Mouse (Mus musculus) liver, embryonic 16.5 days (tissue): Measurements from ENCODE around the gene Mus81. TPM values are rescaled to one million over a fixed set of nuclear protein-coding genes. Genes with fewer than 3 reads are reported as not detected.
"Not testable (repeated sequence)": the region's sequence is repeated elsewhere in the genome, so short reads cannot be mapped to it uniquely, and the experiment has no call there.

Experiments used
- ATAC-seq: fragments of 200-750 bp; cut with Nextera tagmentation; 2 replicates; pipeline ENCODE4 v1.8.0; 2017; ENCODE audit warnings: low read depth, mild to moderate bottlenecking, moderate number of reproducible peaks, moderate library complexity
- H3K27ac ChIP-seq: fragments of 300-500 bp; sonication (generic); 2 replicates; pipeline ENCODE4 v1.5.1; 2014; ENCODE audit warnings: mild to moderate bottlenecking, low read length
- H3K27me3 ChIP-seq: fragments of 300-500 bp; sonication (generic); 2 replicates; pipeline ENCODE4 v1.6.1; 2014; ENCODE audit warnings: low read depth, low read length, mixed read lengths; ENCODE audit not compliant: control insufficient read depth, insufficient read depth
- H3K36me3 ChIP-seq: fragments of 300-500 bp; sonication (generic); 2 replicates; pipeline ENCODE4 v1.6.1; 2014; ENCODE audit warnings: mild to moderate bottlenecking; ENCODE audit not compliant: control insufficient read depth, insufficient read depth
- H3K4me1 ChIP-seq: fragments of 300-500 bp; sonication (generic); 2 replicates; pipeline ENCODE4 v1.6.1; 2014; ENCODE audit warnings: low read depth, low read length, mixed read lengths; ENCODE audit not compliant: control insufficient read depth
- H3K4me2 ChIP-seq: fragments of 300-500 bp; sonication (generic); 2 replicates; pipeline ENCODE4 v1.6.1; 2014; ENCODE audit warnings: low read depth, low read length, mixed read lengths
- H3K4me3 ChIP-seq: fragments of 300-500 bp; sonication (generic); 2 replicates; pipeline ENCODE4 v1.5.1; 2014; ENCODE audit warnings: low read depth, mild to moderate bottlenecking, low read length
- H3K9ac ChIP-seq: fragments of 300-500 bp; sonication (generic); 2 replicates; pipeline ENCODE4 v1.6.1; 2014; ENCODE audit warnings: low read depth, low read length
- H3K9me3 ChIP-seq: fragments of 300-500 bp; sonication (generic); replicated peaks from 2 replicates; pipeline ENCODE4 v1.6.1; 2016; ENCODE audit warnings: low read length; ENCODE audit not compliant: control insufficient read depth
- WGBS: fragments of 180-500 bp; shearing (Covaris S2); extraction: QIAGEN DNeasy Blood & Tissue Kit; methylation state at CpG from one replicate; pipeline ENCODE4 v1.1.7; 2014; ENCODE audit not compliant: insufficient replicate concordance; 5-methylcytosine and 5-hydroxymethylcytosine counted together
- polyA plus RNA-seq: library from polyadenylated mRNA; unstranded; fragments of >200 nt; fragmentation: Nextera tagmentation; extraction: Ambion mirVana; gene quantifications from 2 replicates; pipeline ENCODE4 v1.2.1, GENCODE M21; 2015

Mus81 gene
- polyA plus RNA-seq, 1 experiment from 2014 or later, result 15.6 TPM

GRCm38 (mm10) chr19:5494314-5494713 lies 6.1 kb upstream of the Mus81 start:
- no peak for ATAC-seq
- Histone ChIP-seq H3K27me3 (no peaks in the 10 kb centered on the region), H3K9me3 (no peaks in the 10 kb centered on the region), H3K27ac (no peak overlapping the region), H3K9ac (no peak overlapping the region), H3K4me3 (no peak overlapping the region), H3K4me1 (peaks cover 14% of the 10 kb centered on the region), H3K36me3 (peaks cover 53% of the 10 kb centered on the region), H3K4me2 (no peak overlapping the region)
- WGBS, result 76% methylated on average over 3 of the region's 3 CpGs

- ATAC-seq, H3K9ac ChIP-seq, H3K4me3 ChIP-seq, H3K27me3 ChIP-seq, H3K9me3 ChIP-seq, H3K27ac ChIP-seq, H3K4me2 ChIP-seq: not testable (repeated sequence)
- peaks cover 22% of the 10 kb centered on the region for H3K4me1 ChIP-seq
- 83% methylated on average over 9 of the region's 9 CpGs for WGBS
- H3K36me3 ChIP-seq, result peaks cover 53% of the 10 kb centered on the region
These were observed 5.1 kb upstream of the Mus81 start for GRCm38 (mm10) chr19:5493301-5493721.

- WGBS, result 83% methylated on average over 4 of the region's 4 CpGs
- ATAC-seq, result no peak
- no peak overlapping the region for H3K9ac ChIP-seq
- H3K4me1 ChIP-seq, result peaks cover 27% of the 10 kb centered on the region
- no peaks in the 10 kb centered on the region for H3K27me3 ChIP-seq
- H3K4me3 ChIP-seq, result no peak overlapping the region
- H3K36me3 ChIP-seq, result peaks cover 49% of the 10 kb centered on the region
- H3K4me2 ChIP-seq, result no peak overlapping the region
- no peak overlapping the region for H3K27ac ChIP-seq
- H3K9me3 ChIP-seq, result no peaks in the 10 kb centered on the region
These were observed 4.4 kb upstream of the Mus81 start for GRCm38 (mm10) chr19:5492641-5493040.

GRCm38 (mm10) chr19:5490898-5491708 lies 2.9 kb upstream of the Mus81 start:
- under 1% methylated on average over 59 of the region's 59 CpGs for WGBS
- peak; percentile 35 for ATAC-seq
- Histone ChIP-seq H3K4me2 (peak overlapping the region; percentile 96), H3K36me3 (peaks cover 35% of the 10 kb centered on the region), H3K4me3 (peak overlapping the region; percentile 98), H3K27ac (peak overlapping the region; percentile 99), H3K27me3 (no peaks in the 10 kb centered on the region), H3K4me1 (peaks cover 34% of the 10 kb centered on the region), H3K9ac (peak overlapping the region; percentile 97), H3K9me3 (no peaks in the 10 kb centered on the region)

GRCm38 (mm10) chr19:5490313-5490897 lies 2.2 kb upstream of the Mus81 start, which contains the start of gene Cfl1:
Cfl1 (plus strand) TSS chr19:5490455.
- Histone ChIP-seq H3K9ac (peak within 1 kb of the TSS; percentile 97), H3K9me3 (no peaks in the 10 kb centered on the region), H3K36me3 (peaks cover 28% of the 10 kb centered on the region), H3K27me3 (no peaks in the 10 kb centered on the region), H3K4me2 (peak within 1 kb of the TSS; percentile 96), H3K4me1 (peaks cover 34% of the 10 kb centered on the region), H3K4me3 (peak within 1 kb of the TSS; percentile 98), H3K27ac (peak within 1 kb of the TSS; percentile 99)
- WGBS, result under 1% methylated on average over 61 of the region's 62 CpGs
- ATAC-seq, result peak; percentile 56

- peaks cover 23% of the 10 kb centered on the region for H3K36me3 ChIP-seq
- H3K9me3 ChIP-seq, ATAC-seq, H3K27me3 ChIP-seq: not testable (repeated sequence)
- H3K9ac ChIP-seq, result peak overlapping the region; percentile 97; the same call in 1 of the 2 replicates
- H3K4me1 ChIP-seq, result peaks cover 34% of the 10 kb centered on the region
- peak overlapping the region; percentile 98 for H3K4me3 ChIP-seq
- WGBS, result 32% methylated on average over 10 of the region's 10 CpGs
- H3K27ac ChIP-seq, result peak overlapping the region; percentile 99
- peak overlapping the region; percentile 96 for H3K4me2 ChIP-seq
These were observed 1.5 kb upstream of the Mus81 start for GRCm38 (mm10) chr19:5489721-5490120.

GRCm38 (mm10) chr19:5488878-5489571 lies 823 bp upstream of the Mus81 start:
- Histone ChIP-seq H3K9ac (peak overlapping the region; percentile 72), H3K4me3 (peak overlapping the region; percentile 65), H3K9me3 (no peaks in the 10 kb centered on the region), H3K27me3 (no peaks in the 10 kb centered on the region), H3K27ac (peak overlapping the region; percentile 99), H3K4me2 (peak overlapping the region; percentile 96), H3K4me1 (peaks cover 34% of the 10 kb centered on the region), H3K36me3 (peaks cover 17% of the 10 kb centered on the region)
- WGBS, result 0% methylated on average over 26 of the region's 26 CpGs
- peak; percentile 73 for ATAC-seq

- Histone ChIP-seq H3K27ac (no peak overlapping the region), H3K9ac (no peak overlapping the region; the same call in 1 of the 2 replicates), H3K27me3 (no peaks in the 10 kb centered on the region), H3K4me2 (peak overlapping the region; percentile 96; the same call in 1 of the 2 replicates), H3K9me3 (no peaks in the 10 kb centered on the region), H3K36me3 (no peaks in the 10 kb centered on the region; the same call in 1 of the 2 replicates), H3K4me1 (peaks cover 30% of the 10 kb centered on the region), H3K4me3 (no peak overlapping the region)
- WGBS, result 84% methylated on average over 4 of the region's 4 CpGs
- ATAC-seq, result no peak
These were observed 1.4 kb downstream of the Mus81 start for GRCm38 (mm10) chr19:5486771-5487170.
